Mouse (Mus musculus): ENCODE measurements around the gene Tjp2.
A peak's percentile ranks its signal among the peaks of the same experiment; 100 is the strongest.

GRCm38 (mm10) chr19:24271746-24272426 is 47.1 kb upstream of the Tjp2 start:
- TF ChIP-seq POLR2A (IDR thresholded peaks at IDR 0.05; ENCODE audit: borderline replicate concordance, extremely low read depth, insufficient read depth, insufficient read length, poor library complexity, severe bottlenecking) (no peak), CTCF (IDR thresholded peaks at IDR 0.05; ENCODE audit: borderline replicate concordance, extremely low read depth, insufficient read depth, insufficient read length) (peak; percentile 93)
